Mouse (Mus musculus): ENCODE results near the gene Pmm2. TPM values are rescaled to one million over a fixed set of nuclear protein-coding genes. Genes with fewer than 3 reads are reported as not detected.

Gene Pmm2
- 43.1 and 43.3 TPM in 2 replicates for polyA plus RNA-seq (2016; fragmentation: Nextera tagmentation; extraction: Ambion mirVana)

GRCm38 (mm10) chr16:8637217-8638051, at the start of gene Pmm2, which contains the start of gene Tmem186:
TSS of gene Pmm2 (plus strand) at chr16:8637674.
TSS of gene Tmem186 (minus strand) at chr16:8637712.
- Histone ChIP-seq H3K27ac (ENCODE audit: poor library complexity, severe bottlenecking) (peak within 1 kb of the TSS; percentile 82), H3K4me3 (peak within 1 kb of the TSS; percentile 87), H3K9me3 (replicated peaks) (no peaks in the 10 kb centered on the region), H3K9ac (peak within 1 kb of the TSS; percentile 84), H3K36me3 (peaks cover 24% of the 10 kb centered on the region), H3K4me2 (peak within 1 kb of the TSS; percentile 90), H3K4me1 (replicated peaks) (peaks cover 34% of the 10 kb centered on the region), H3K27me3 (replicated peaks) (no peaks in the 10 kb centered on the region)
- ATAC-seq (ENCODE audit: insufficient number of reproducible peaks, low FRiP score) = peak; percentile 84
- WGBS = under 1% methylated on average over 59 of the region's 59 CpGs

- Histone ChIP-seq H3K4me2 (no peak overlapping the region), H3K36me3 (peaks cover 3% of the 10 kb centered on the region; the same call in 1 of the 2 replicates), H3K9ac (no peak overlapping the region), H3K4me1 (replicated peaks) (no peaks in the 10 kb centered on the region), H3K27ac (ENCODE audit: poor library complexity, severe bottlenecking) (no peak overlapping the region), H3K4me3 (no peak overlapping the region), H3K27me3 (replicated peaks) (no peaks in the 10 kb centered on the region), H3K9me3 (replicated peaks) (no peaks in the 10 kb centered on the region)
- ATAC-seq (ENCODE audit: insufficient number of reproducible peaks, low FRiP score) = no peak
- WGBS = 42% methylated on average over 4 of the region's 4 CpGs
Observed at GRCm38 (mm10) chr16:8595411-8595810, 42.1 kb upstream of the Pmm2 start.

GRCm38 (mm10) chr16:8596336-8596735, 41.1 kb upstream of the Pmm2 start:
- no peak for ATAC-seq (ENCODE audit: insufficient number of reproducible peaks, low FRiP score)
- 63% methylated on average over 4 of the region's 4 CpGs for WGBS
- no peaks in the 10 kb centered on the region for H3K9me3 ChIP-seq (replicated peaks)
- H3K4me3 ChIP-seq = no peak overlapping the region
- no peak overlapping the region for H3K9ac ChIP-seq
- H3K27ac ChIP-seq (ENCODE audit: poor library complexity, severe bottlenecking) = no peak overlapping the region
- H3K4me1 ChIP-seq (replicated peaks) = no peaks in the 10 kb centered on the region
- H3K36me3 ChIP-seq = peaks cover 3% of the 10 kb centered on the region; the same call in 1 of the 2 replicates
- H3K4me2 ChIP-seq = no peak overlapping the region
- no peaks in the 10 kb centered on the region for H3K27me3 ChIP-seq (replicated peaks)

- H3K36me3 ChIP-seq = peaks cover 12% of the 10 kb centered on the region
- 81% methylated on average over 5 of the region's 5 CpGs for WGBS
- no peaks in the 10 kb centered on the region for H3K9me3 ChIP-seq (replicated peaks)
- no peak overlapping the region for H3K9ac ChIP-seq
- H3K4me2 ChIP-seq = no peak overlapping the region
- no peaks in the 10 kb centered on the region for H3K4me1 ChIP-seq (replicated peaks)
- no peak for ATAC-seq (ENCODE audit: insufficient number of reproducible peaks, low FRiP score)
- H3K4me3 ChIP-seq = no peak overlapping the region
- H3K27me3 ChIP-seq (replicated peaks) = no peaks in the 10 kb centered on the region
- H3K27ac ChIP-seq (ENCODE audit: poor library complexity, severe bottlenecking) = no peak overlapping the region
Observed at GRCm38 (mm10) chr16:8597516-8597915, 40.0 kb upstream of the Pmm2 start.

- H3K4me2 ChIP-seq = no peak overlapping the region
- H3K36me3 ChIP-seq = peaks cover 27% of the 10 kb centered on the region
- H3K9ac ChIP-seq = no peak overlapping the region
- 47% methylated on average over 3 of the region's 3 CpGs for WGBS
- no peaks in the 10 kb centered on the region for H3K9me3 ChIP-seq (replicated peaks)
- no peak overlapping the region for H3K27ac ChIP-seq (ENCODE audit: poor library complexity, severe bottlenecking)
- no peak overlapping the region for H3K4me3 ChIP-seq
- ATAC-seq (ENCODE audit: insufficient number of reproducible peaks, low FRiP score) = 0 out of 2 replicates have a peak, but pooled peaks have one; percentile 29
- no peaks in the 10 kb centered on the region for H3K27me3 ChIP-seq (replicated peaks)
- no peaks in the 10 kb centered on the region for H3K4me1 ChIP-seq (replicated peaks)
Observed at GRCm38 (mm10) chr16:8603789-8604188, 33.7 kb upstream of the Pmm2 start.

GRCm38 (mm10) chr16:8610397-8610796, 27.1 kb upstream of the Pmm2 start:
- Histone ChIP-seq H3K9ac (no peak overlapping the region), H3K4me2 (no peak overlapping the region), H3K9me3 (replicated peaks) (no peaks in the 10 kb centered on the region), H3K4me1 (replicated peaks) (no peaks in the 10 kb centered on the region), H3K36me3 (peaks cover 36% of the 10 kb centered on the region), H3K27ac (ENCODE audit: poor library complexity, severe bottlenecking) (no peak overlapping the region), H3K4me3 (no peak overlapping the region), H3K27me3 (replicated peaks) (no peaks in the 10 kb centered on the region)
- WGBS = 68% methylated on average over 3 of the region's 3 CpGs
- no peak for ATAC-seq (ENCODE audit: insufficient number of reproducible peaks, low FRiP score)

- Histone ChIP-seq H3K27me3 (replicated peaks) (no peaks in the 10 kb centered on the region), H3K4me3 (no peak overlapping the region), H3K27ac (ENCODE audit: poor library complexity, severe bottlenecking) (no peak overlapping the region), H3K9ac (no peak overlapping the region), H3K4me2 (no peak overlapping the region), H3K4me1 (replicated peaks) (no peaks in the 10 kb centered on the region), H3K36me3 (peaks cover 33% of the 10 kb centered on the region), H3K9me3 (replicated peaks) (no peaks in the 10 kb centered on the region)
- WGBS = 63% methylated on average over 8 of the region's 8 CpGs
- no peak; the same call in 1 of the 2 replicates for ATAC-seq (ENCODE audit: insufficient number of reproducible peaks, low FRiP score)
Observed at GRCm38 (mm10) chr16:8612214-8613005, 25.1 kb upstream of the Pmm2 start.

GRCm38 (mm10) chr16:8613039-8613438, 24.4 kb upstream of the Pmm2 start:
- H3K36me3 ChIP-seq = peaks cover 33% of the 10 kb centered on the region
- H3K27ac ChIP-seq (ENCODE audit: poor library complexity, severe bottlenecking) = no peak overlapping the region
- H3K4me3 ChIP-seq = no peak overlapping the region
- no peaks in the 10 kb centered on the region for H3K27me3 ChIP-seq (replicated peaks)
- H3K9me3 ChIP-seq (replicated peaks) = no peaks in the 10 kb centered on the region
- no peaks in the 10 kb centered on the region for H3K4me1 ChIP-seq (replicated peaks)
- H3K9ac ChIP-seq = no peak overlapping the region
- no peak for ATAC-seq (ENCODE audit: insufficient number of reproducible peaks, low FRiP score)
- no peak overlapping the region for H3K4me2 ChIP-seq
- 72% methylated on average over 4 of the region's 4 CpGs for WGBS

GRCm38 (mm10) chr16:8613447-8613846, 24.0 kb upstream of the Pmm2 start:
- no peak for ATAC-seq (ENCODE audit: insufficient number of reproducible peaks, low FRiP score)
- Histone ChIP-seq H3K4me2 (no peak overlapping the region), H3K27ac (ENCODE audit: poor library complexity, severe bottlenecking) (no peak overlapping the region), H3K9me3 (replicated peaks) (no peaks in the 10 kb centered on the region), H3K9ac (no peak overlapping the region), H3K27me3 (replicated peaks) (no peaks in the 10 kb centered on the region), H3K36me3 (peaks cover 36% of the 10 kb centered on the region), H3K4me3 (no peak overlapping the region), H3K4me1 (replicated peaks) (no peaks in the 10 kb centered on the region)
- WGBS = 73% methylated on average over 3 of the region's 3 CpGs

- WGBS = 62% methylated on average over 10 of the region's 10 CpGs
- H3K27me3 ChIP-seq (replicated peaks) = no peaks in the 10 kb centered on the region
- H3K4me2 ChIP-seq = no peak overlapping the region
- no peak overlapping the region for H3K9ac ChIP-seq
- H3K36me3 ChIP-seq = peaks cover 15% of the 10 kb centered on the region
- ATAC-seq (ENCODE audit: insufficient number of reproducible peaks, low FRiP score) = no peak
- no peaks in the 10 kb centered on the region for H3K4me1 ChIP-seq (replicated peaks)
- peaks cover 4% of the 10 kb centered on the region; the same call in 1 of the 2 replicates for H3K9me3 ChIP-seq (replicated peaks)
- no peak overlapping the region for H3K27ac ChIP-seq (ENCODE audit: poor library complexity, severe bottlenecking)
- no peak overlapping the region for H3K4me3 ChIP-seq
Observed at GRCm38 (mm10) chr16:8619659-8620314, 17.7 kb upstream of the Pmm2 start.

Measured in heart, embryonic 12.5 days (tissue).